Mouse (Mus musculus) effector memory CD4-positive, alpha-beta T cell, adult 5 months (primary cell): ENCODE data around the gene Klk8. TPM values are rescaled to one million over a fixed set of nuclear protein-coding genes. Genes with fewer than 3 reads are reported as not detected.

Experiments used
- polyA plus RNA-seq: library from polyadenylated mRNA; unstranded; fragments of 100-300 nt; shearing (Covaris generic); gene quantifications from one replicate; pipeline ENCODE4 v1.2.1, GENCODE M21; 2017

Klk8 gene
- 48.5 TPM for polyA plus RNA-seq

GRCm38 (mm10) chr7:43797333-43797769 is at the start of gene Klk8:
Gene Klk8 (plus strand): TSS chr7:43797577.

GRCm38 (mm10) chr7:43768597-43768996 is 28.8 kb upstream of the Klk8 start, which contains the start of gene Klk12:
Gene Klk12 (plus strand): TSS chr7:43768897.

GRCm38 (mm10) chr7:43774364-43774763 is 23.0 kb upstream of the Klk8 start, which contains the start of gene Klk11:
Gene Klk11 (plus strand): TSS chr7:43774604.

GRCm38 (mm10) chr7:43780746-43781145 is 16.6 kb upstream of the Klk8 start, which contains the start of gene Klk10:
Gene Klk10 (plus strand): TSS chr7:43781035.

GRCm38 (mm10) chr7:43791591-43791990 is 5.8 kb upstream of the Klk8 start, which contains the start of gene Klk9:
Gene Klk9 (plus strand): TSS chr7:43791891.

GRCm38 (mm10) chr7:43810994-43811393 is 13.6 kb downstream of the Klk8 start, which contains the start of gene Klk7:
Gene Klk7 (plus strand): TSS chr7:43811294.

GRCm38 (mm10) chr7:43824199-43824598 is 26.8 kb downstream of the Klk8 start, which contains the start of gene Klk6:
Gene Klk6 (plus strand): TSS chr7:43824499.

GRCm38 (mm10) chr7:43841701-43842100 is 44.3 kb downstream of the Klk8 start, which contains the start of gene Klk5:
Gene Klk5 (plus strand): TSS chr7:43841971.

Other genes with a start within 250 kb of the Klk8 start
- 2.3 TPM for gene Zfp658, start 235.3 kb upstream of the Klk8 start, polyA plus RNA-seq
- gene Zfp719, start 218.0 kb upstream of the Klk8 start, polyA plus RNA-seq, result 4.0 TPM
- not detected for gene Zfp819, start 190.4 kb upstream of the Klk8 start, polyA plus RNA-seq
- not detected for gene Ceacam18, start 162.9 kb upstream of the Klk8 start, polyA plus RNA-seq
- gene Siglece, start 137.4 kb upstream of the Klk8 start, polyA plus RNA-seq, result 0.34 TPM
- 4.2 TPM for gene Ctu1, start 125.6 kb upstream of the Klk8 start, polyA plus RNA-seq
- not detected for gene Klk14, start 107.2 kb upstream of the Klk8 start, polyA plus RNA-seq
- not detected for gene Klk13, start 85.0 kb upstream of the Klk8 start, polyA plus RNA-seq
- gene Klk12, start 28.7 kb upstream of the Klk8 start, polyA plus RNA-seq, result not detected
- not detected for gene Klk11, start 23.0 kb upstream of the Klk8 start, polyA plus RNA-seq
- not detected for gene Klk10, start 16.5 kb upstream of the Klk8 start, polyA plus RNA-seq
- gene Klk9, start 5.7 kb upstream of the Klk8 start, polyA plus RNA-seq, result not detected
- not detected for gene Klk7, start 13.7 kb downstream of the Klk8 start, polyA plus RNA-seq
- gene Klk6, start 26.9 kb downstream of the Klk8 start, polyA plus RNA-seq, result not detected
- gene Klk5, start 44.4 kb downstream of the Klk8 start, polyA plus RNA-seq, result not detected
- gene Klk4, start 83.6 kb downstream of the Klk8 start, polyA plus RNA-seq, result not detected
- gene Klk15, start 136.2 kb downstream of the Klk8 start, polyA plus RNA-seq, result not detected
- not detected for gene Klk1b8, start 153.1 kb downstream of the Klk8 start, polyA plus RNA-seq
- gene Klk1b1, start 169.2 kb downstream of the Klk8 start, polyA plus RNA-seq, result not detected
- gene Klk1b9, start 178.5 kb downstream of the Klk8 start, polyA plus RNA-seq, result not detected
- gene Klk1b11, start 198.3 kb downstream of the Klk8 start, polyA plus RNA-seq, result not detected
- not detected for gene Klk1b26, start 214.6 kb downstream of the Klk8 start, polyA plus RNA-seq